Mouse (Mus musculus) cerebellum, postnatal 10 days (tissue): Measurements from ENCODE around the gene Il34.

ENCODE experiments used
- DNase-seq, 2 experiments: peaks; one replicate each; pipeline ENCODE4 v3.0.0; 2021; ENCODE audit warnings: mixed read lengths in 2 of 2

Gene Il34

GRCm38 (mm10) chr8:110705391-110706287 lies 100.1 kb downstream of the Il34 start:
- peak; percentile 78 to 87 for DNase-seq

- DNase-seq = peak; percentile 12 to 23
These were observed 101.6 kb downstream of the Il34 start for GRCm38 (mm10) chr8:110704103-110704502.

- peak in 1 of 2 experiments; percentile 25 for DNase-seq
These were observed 102.2 kb downstream of the Il34 start for GRCm38 (mm10) chr8:110703460-110704061.

GRCm38 (mm10) chr8:110702636-110703459 lies 102.9 kb downstream of the Il34 start:
- DNase-seq = peak in 1 of 2 experiments; percentile 21

GRCm38 (mm10) chr8:110700561-110700960 lies 105.2 kb downstream of the Il34 start:
- no peak for DNase-seq

GRCm38 (mm10) chr8:110699501-110699900 lies 106.2 kb downstream of the Il34 start:
- no peak for DNase-seq

GRCm38 (mm10) chr8:110698098-110698497 lies 107.6 kb downstream of the Il34 start:
- no peak for DNase-seq

- no peak for DNase-seq
These were observed 108.2 kb downstream of the Il34 start for GRCm38 (mm10) chr8:110697571-110697970.

GRCm38 (mm10) chr8:110696051-110696450 lies 109.7 kb downstream of the Il34 start:
- DNase-seq = no peak

- peak; percentile 54 for DNase-seq
These were observed 110.3 kb downstream of the Il34 start for GRCm38 (mm10) chr8:110695431-110695830.

- DNase-seq = peak in 1 of 2 experiments; percentile 41
These were observed 110.9 kb downstream of the Il34 start for GRCm38 (mm10) chr8:110694826-110695225.

- no peak for DNase-seq
These were observed 111.5 kb downstream of the Il34 start for GRCm38 (mm10) chr8:110694226-110694625.
